16 mouse cellular contexts compared by ENCODE assay signal in the genomic region with DNA sequence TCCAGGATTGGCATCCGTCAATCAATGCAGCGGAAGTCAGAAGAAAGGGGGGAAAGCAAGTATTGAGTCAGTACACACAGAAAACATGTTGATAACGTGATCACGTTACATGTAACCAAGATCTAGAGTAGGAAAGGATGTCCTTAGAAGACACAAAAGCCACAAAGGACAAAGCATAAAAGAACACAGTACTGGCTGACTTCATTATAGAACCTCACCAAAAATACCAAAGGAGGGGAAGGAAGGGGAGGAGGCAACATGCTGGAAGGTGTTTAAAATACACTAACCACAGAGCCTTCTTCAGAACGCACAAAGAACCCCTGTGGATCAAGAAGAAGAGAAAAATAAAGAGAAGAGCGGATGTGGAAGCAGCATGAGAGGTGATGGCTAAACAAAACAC. TPM values are rescaled to one million over a fixed set of nuclear protein-coding genes. Genes with fewer than 3 reads are reported as not detected.
DNase-seq lines count a peak whose midpoint lies in the region; ATAC-seq and TF ChIP-seq lines count a peak whose summit lies in the region.
"Had no signal": no experiment of that assay in that cellular context is flagged by ENCODE, and none has a peak within 500 bp of the region (broad histone marks: within the 10 kb centered on the region; RNA-seq: fewer than 3 reads in every experiment).

No protein-coding gene starts in this region.

- DNase-seq in heart, adult 2 months: no peak
- no peak for DNase-seq in heart, adult 9 months (ENCODE audit: low spot score in 2 of 2)
- DNase-seq in lung, postnatal 25 days (ENCODE audit: low spot score): peak; percentile 38
- DNase-seq in lung, postnatal 0 days (ENCODE audit: low spot score): no peak
- DNase-seq in CD4-positive, CD25-positive, alpha-beta regulatory T cell, adult 2 months (ENCODE audit: low read depth, low spot score): peak; percentile 81
- DNase-seq in testis, postnatal 14 days (ENCODE audit: low spot score): no peak
- DNase-seq in left cerebral cortex, adult 8-10 months (ENCODE audit: low spot score in 2 of 2): no peak
- DNase-seq: B cell, adult 2 months; cerebellum, adult 2 months; gastrocnemius, postnatal 14 days; lung, adult 18-20 months; right cerebral cortex, postnatal 14 days had no signal

- no peak overlapping the region for H3K4me3 ChIP-seq in heart, adult 2 months
- H3K4me3 ChIP-seq in lung, postnatal 0 days (ENCODE audit: low read depth, low read length): no peak overlapping the region
- H3K4me3 ChIP-seq in liver, embryonic 16.5 days (ENCODE audit: low read depth, low read length): no peak overlapping the region
- H3K4me3 ChIP-seq: stomach, embryonic 15.5 days had no signal

- no peaks in the 10 kb centered on the region for H3K79me2 ChIP-seq in heart, adult 2 months (replicated peaks; ENCODE audit: control insufficient read depth, insufficient read depth, low read length)

- no peak for TF ChIP-seq CTCF in heart, adult 2 months (IDR thresholded peaks at IDR 0.05)
- no peak for TF ChIP-seq CTCF in lung, postnatal 0 days (IDR thresholded peaks at IDR 0.05)

- no peaks in the 10 kb centered on the region for H3K9me3 ChIP-seq in lung, postnatal 0 days (ENCODE audit: low read length)
- H3K9me3 ChIP-seq in liver, embryonic 16.5 days (replicated peaks; ENCODE audit: control insufficient read depth, low read length): no peaks in the 10 kb centered on the region
- H3K9me3 ChIP-seq: stomach, embryonic 15.5 days had no signal

- peaks cover 8% of the 10 kb centered on the region for H3K4me1 ChIP-seq in heart, adult 2 months (ENCODE audit: control insufficient read depth, insufficient read depth, low read length)
- H3K4me1 ChIP-seq in lung, postnatal 0 days (ENCODE audit: insufficient read depth, low read depth, low read length): peaks cover 15% of the 10 kb centered on the region
- H3K4me1 ChIP-seq in liver, embryonic 16.5 days (ENCODE audit: control insufficient read depth, low read depth, low read length): peaks cover 50% of the 10 kb centered on the region

- TF ChIP-seq POLR2A in heart, adult 2 months (IDR thresholded peaks at IDR 0.05; ENCODE audit: insufficient read depth, low read depth, low read length): no peak

- no peak overlapping the region for H3K9ac ChIP-seq in heart, adult 2 months (ENCODE audit: low read depth, low read length)
- no peak overlapping the region for H3K9ac ChIP-seq in lung, postnatal 0 days (replicated peaks; ENCODE audit: low read depth)
- no peak overlapping the region for H3K9ac ChIP-seq in liver, embryonic 16.5 days (ENCODE audit: low read depth, low read length)
- H3K9ac ChIP-seq: stomach, embryonic 15.5 days had no signal

- no peak for ATAC-seq in lung, postnatal 0 days
- no peak for ATAC-seq in liver, embryonic 16.5 days (ENCODE audit: low read depth)
- ATAC-seq: hindbrain, postnatal 0 days; midbrain, embryonic 16.5 days had no signal

- H3K27me3 ChIP-seq in heart, adult 2 months (ENCODE audit: control insufficient read depth, insufficient read depth, low read length): no peaks in the 10 kb centered on the region
- H3K27me3 ChIP-seq in lung, postnatal 0 days (replicated peaks; ENCODE audit: insufficient read depth, low read length): no peaks in the 10 kb centered on the region
- no peaks in the 10 kb centered on the region for H3K27me3 ChIP-seq in liver, embryonic 16.5 days (ENCODE audit: control insufficient read depth, insufficient read depth, low read depth, low read length)
- H3K27me3 ChIP-seq: stomach, embryonic 15.5 days had no signal

- WGBS in heart, adult 2 months: 60% methylated on average over 6 of the region's 6 CpGs
- 76% methylated on average over 6 of the region's 6 CpGs for WGBS in lung, postnatal 0 days
- 72% methylated on average over 6 of the region's 6 CpGs for WGBS in liver, embryonic 16.5 days (ENCODE audit: insufficient replicate concordance)

- H3K36me3 ChIP-seq in heart, adult 2 months (ENCODE audit: control insufficient read depth, insufficient read depth, low read length): no peaks in the 10 kb centered on the region; the same call in 1 of the 2 replicates
- H3K36me3 ChIP-seq in lung, postnatal 0 days (ENCODE audit: insufficient read depth, low read length): peaks cover 16% of the 10 kb centered on the region; the same call in 1 of the 2 replicates
- H3K36me3 ChIP-seq in liver, embryonic 16.5 days (ENCODE audit: control insufficient read depth, insufficient read depth): peaks cover 7% of the 10 kb centered on the region; the same call in 1 of the 2 replicates

- intact Hi-C loops in heart, adult 2 months (cut with DNase I): loop anchor here (2.0 kb wide), 1 partner anchor 62 kb away; no protein-coding TSS in a partner anchor

- peak overlapping the region; percentile 15; the same call in 1 of the 2 replicates for H3K27ac ChIP-seq in heart, adult 2 months
- no peak overlapping the region for H3K27ac ChIP-seq in lung, postnatal 0 days (ENCODE audit: low read length)
- peak overlapping the region; percentile 11; the same call in 1 of the 2 replicates for H3K27ac ChIP-seq in liver, embryonic 16.5 days (ENCODE audit: low read length)
- H3K27ac ChIP-seq: hindbrain, postnatal 0 days; stomach, embryonic 15.5 days had no signal

- TF ChIP-seq EP300 in heart, adult 2 months (IDR thresholded peaks at IDR 0.05; ENCODE audit: insufficient read depth, low read depth, low read length): no peak
- TF ChIP-seq EP300 in lung, postnatal 0 days (IDR thresholded peaks at IDR 0.05): no peak

- H3K4me2 ChIP-seq in lung, postnatal 0 days (replicated peaks; ENCODE audit: low read depth, low read length): no peak overlapping the region
- no peak overlapping the region for H3K4me2 ChIP-seq in liver, embryonic 16.5 days (ENCODE audit: low read depth, low read length)
- H3K4me2 ChIP-seq: stomach, embryonic 15.5 days had no signal

RNA-seq across cellular contexts. Expression of a gene that starts 2.7 kb away (rescaled TPM):
- total RNA-seq in heart, adult 2 months (2021): 10 to 100 TPM; 25.6 to 33.1 TPM
- 41.9 and 66.5 TPM in 2 replicates for polyA plus RNA-seq in heart, adult 2 months (2012; rRNA removed)
- 94.0 and 94.2 TPM in 2 replicates for polyA plus RNA-seq in lung, postnatal 0 days (2015; fragmentation: Nextera tagmentation; extraction: Ambion mirVana)
- polyA plus RNA-seq in liver, embryonic 16.5 days (2015; fragmentation: Nextera tagmentation; extraction: Ambion mirVana): 64.6 and 70.3 TPM in 2 replicates
- 10 to 100 TPM; 15.0 to 17.3 (median 16.7) TPM for total RNA-seq in left cerebral cortex, adult 8-10 months (2022)

RNA-seq across cellular contexts. Expression of a gene that starts 44.2 kb away (rescaled TPM):
- 1 to 10 TPM; 3.0 to 4.4 TPM for total RNA-seq in heart, adult 2 months (2021)
- polyA plus RNA-seq in heart, adult 2 months (2012; rRNA removed): 4.6 and 5.2 TPM in 2 replicates
- 4.2 and 5.6 TPM in 2 replicates for polyA plus RNA-seq in lung, postnatal 0 days (2015; fragmentation: Nextera tagmentation; extraction: Ambion mirVana)
- 5.6 and 5.8 TPM in 2 replicates for polyA plus RNA-seq in liver, embryonic 16.5 days (2015; fragmentation: Nextera tagmentation; extraction: Ambion mirVana)
- 1 to 10 TPM; 4.7 to 5.4 (median 5.3) TPM for total RNA-seq in left cerebral cortex, adult 8-10 months (2022)

Comparison
In these comparisons a context has a peak if more than half of its experiments do, and no peak if none do; other contexts are left out.
1. DNase-seq: peak in lung, postnatal 25 days (single experiment) and CD4-positive, CD25-positive, alpha-beta regulatory T cell, adult 2 months (single experiment); none in heart, adult 2 months (0 of 2), heart, adult 9 months (0 of 2), lung, postnatal 0 days (single experiment), testis, postnatal 14 days (single experiment) and left cerebral cortex, adult 8-10 months (0 of 2).